Mouse (Mus musculus) ovary, adult 2 months (tissue): ENCODE results near the gene Pdzph1. TPM values are rescaled to one million over a fixed set of nuclear protein-coding genes. Genes with fewer than 3 reads are reported as not detected.

Experiments
- polyA plus RNA-seq: library from polyadenylated mRNA; depleted of rRNA; stranded (reverse); fragments of >200 nt; gene quantifications from 2 replicates; pipeline ENCODE4 v1.2.3, GENCODE M21; 2012; rRNA removed

The Pdzph1 gene
- polyA plus RNA-seq = not detected in 2 replicates

DNA sequence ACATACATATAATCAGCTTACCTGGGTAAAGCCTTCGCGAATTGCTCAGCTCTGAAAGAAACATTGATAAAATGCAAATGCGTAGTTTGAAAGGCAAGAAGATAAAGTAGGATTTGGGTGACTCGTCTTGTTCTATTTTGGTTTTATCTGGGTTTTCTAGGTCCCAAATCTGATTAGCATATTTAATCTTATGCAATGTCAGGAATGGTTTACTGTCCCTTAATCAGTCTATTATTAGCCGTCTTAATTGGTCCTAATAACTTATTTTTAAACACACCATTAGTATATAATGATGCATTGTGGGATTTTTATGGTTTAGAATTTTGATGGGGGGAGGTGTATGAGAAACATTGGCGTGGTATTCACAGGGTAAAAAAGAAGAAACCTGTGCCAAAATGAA, at the start of gene Pdzph1:
Gene Pdzph1 (minus strand): TSS at position 101 of the 400 bp plus-strand sequence.

DNA sequence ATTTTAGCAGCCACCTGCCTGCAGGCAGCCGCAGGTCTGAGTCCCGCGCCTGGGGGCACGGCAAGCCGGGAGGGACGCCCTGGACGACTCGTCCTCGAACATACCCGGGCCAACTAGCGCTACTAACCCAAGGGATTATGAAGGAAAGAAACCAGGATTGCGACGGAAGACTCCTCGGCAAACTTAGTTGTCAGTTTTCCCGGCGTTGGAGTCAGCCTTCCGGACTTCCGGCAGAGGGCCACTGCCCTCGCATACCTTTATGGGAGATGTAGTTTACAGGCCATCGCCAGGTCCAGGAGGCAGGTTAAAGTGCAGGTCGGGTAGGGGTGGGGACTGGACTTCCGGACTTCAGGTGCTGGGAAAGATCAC, 21.9 kb upstream of the Pdzph1 start, which contains the start of gene Nudt12:
Gene Nudt12 (minus strand): TSS at position 282 of the 369 bp plus-strand sequence.

Other genes with a start within 250 kb of the Pdzph1 start
- gene Nudt12, start 22.0 kb upstream of the Pdzph1 start, polyA plus RNA-seq = 0.90 and 1.6 TPM in 2 replicates